ENCODE assay signal across 8 mouse cellular contexts in the genomic region with DNA sequence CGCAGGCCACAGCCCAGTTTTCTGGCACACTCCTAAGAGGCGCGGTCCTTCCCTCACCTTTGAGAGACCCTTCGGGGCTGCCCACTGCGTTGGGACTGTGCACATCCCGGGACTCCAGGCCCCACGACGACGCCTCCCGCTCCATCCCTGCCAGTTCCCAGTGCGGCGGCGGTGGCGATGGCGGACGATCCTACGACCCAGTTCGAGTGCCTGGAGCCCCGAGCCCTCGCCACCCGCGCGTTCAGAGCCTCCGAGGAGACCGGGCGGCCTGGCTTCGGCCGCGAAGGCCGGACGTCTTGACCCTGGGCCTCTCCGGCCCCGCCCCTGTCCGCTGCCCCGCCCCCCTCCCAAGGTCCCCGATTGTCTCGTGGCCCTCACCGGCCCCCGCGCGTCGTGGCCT. TPM values are rescaled to one million over a fixed set of nuclear protein-coding genes. Genes with fewer than 3 reads are reported as not detected.
DNase-seq lines count a peak whose midpoint lies in the region; ATAC-seq and TF ChIP-seq lines count a peak whose summit lies in the region.

No protein-coding gene starts in this region.

- H3K36me3 ChIP-seq in forebrain, embryonic 10.5 days (replicated peaks) = peaks cover 36% of the 10 kb centered on the region
- H3K36me3 ChIP-seq in macrophage (ENCODE audit: inconsistent target) = no peaks in the 10 kb centered on the region
- H3K36me3 ChIP-seq in stomach, embryonic 14.5 days (ENCODE audit: control insufficient read depth, insufficient read depth, low read length) = peaks cover 13% of the 10 kb centered on the region; the same call in 1 of the 2 replicates

- peak overlapping the region; percentile 90 for H3K9ac ChIP-seq in stomach, embryonic 14.5 days (replicated peaks; ENCODE audit: low read depth, low read length)

- peak overlapping the region; percentile 98 for H3K27ac ChIP-seq in left cerebral cortex, adult 2 months
- peak overlapping the region; percentile 98 for H3K27ac ChIP-seq in forebrain, embryonic 10.5 days
- peak overlapping the region; percentile 52 for H3K27ac ChIP-seq in macrophage
- peak overlapping the region; percentile 94 for H3K27ac ChIP-seq in stomach, embryonic 14.5 days (ENCODE audit: low read length)

- TF ChIP-seq CTCF in left cerebral cortex, adult 2 months (IDR thresholded peaks at IDR 0.05) = no peak

- peaks cover 12% of the 10 kb centered on the region; the same call in 1 of the 2 replicates for H3K79me2 ChIP-seq in macrophage (ENCODE audit: inconsistent target)

- peak overlapping the region; percentile 64 for H3K4me2 ChIP-seq in stomach, embryonic 14.5 days (replicated peaks; ENCODE audit: low read depth, low read length)

- H3K4me3 ChIP-seq in left cerebral cortex, adult 2 months = peak overlapping the region; percentile 88
- peak overlapping the region; percentile 95 for H3K4me3 ChIP-seq in forebrain, embryonic 10.5 days
- peak overlapping the region; percentile 87 for H3K4me3 ChIP-seq in macrophage (ENCODE audit: inconsistent target)
- peak overlapping the region; percentile 78 for H3K4me3 ChIP-seq in stomach, embryonic 14.5 days (ENCODE audit: low read depth, low read length)

- no peaks in the 10 kb centered on the region for H3K27me3 ChIP-seq in forebrain, embryonic 10.5 days (ENCODE audit: poor library complexity, severe bottlenecking)
- no peaks in the 10 kb centered on the region for H3K27me3 ChIP-seq in stomach, embryonic 14.5 days (ENCODE audit: control insufficient read depth, insufficient read depth, low read length)

- WGBS in forebrain, embryonic 10.5 days = under 1% methylated on average over 42 of the region's 42 CpGs
- WGBS in macrophage (ENCODE audit: missing documents) = 0% methylated on average over 40 of the region's 42 CpGs
- WGBS in stomach, embryonic 14.5 days = 1% methylated on average over 42 of the region's 42 CpGs

- intact Hi-C loops in left cerebral cortex, adult 2 months (cut with DNase I) = loop anchor here (2.0 to 5.0 kb wide), 4 partner anchors 36 to 292 kb away; partner anchors contain the start of gene Sephs2
- intact Hi-C loops in left cerebral cortex, postnatal 36 days (cut with DNase I) = loop anchor here (5.0 kb wide), 1 partner anchor 83 kb away; the partner anchor contains the start of gene Dctpp1

- H3K9me3 ChIP-seq in forebrain, embryonic 10.5 days = no peaks in the 10 kb centered on the region
- no peaks in the 10 kb centered on the region for H3K9me3 ChIP-seq in stomach, embryonic 14.5 days (ENCODE audit: control insufficient read depth, low read depth, low read length)

- peak in 1 of 2 experiments; percentile 32 for DNase-seq in left cerebral cortex, adult 2 months (ENCODE audit: extremely low spot score in 1 of 2, low spot score in 2 of 2)
- DNase-seq in left cerebral cortex, postnatal 36 days (ENCODE audit: low spot score in 2 of 2) = no peak
- DNase-seq in adrenal gland, adult 8-10 months = peak; percentile 54
- no peak for DNase-seq in forebrain, embryonic 10.5 days (ENCODE audit: extremely low spot score, low spot score)
- DNase-seq in kidney, adult 9 months = peak; percentile 73
- DNase-seq in spleen, adult 12 weeks (ENCODE audit: low spot score) = no peak

- H3K4me1 ChIP-seq in forebrain, embryonic 10.5 days = peaks cover 40% of the 10 kb centered on the region
- peaks cover 12% of the 10 kb centered on the region for H3K4me1 ChIP-seq in stomach, embryonic 14.5 days (ENCODE audit: control insufficient read depth, insufficient read depth, low read length)

- ATAC-seq in stomach, embryonic 14.5 days (ENCODE audit: insufficient number of reproducible peaks, insufficient read depth, low FRiP score, low read depth) = peak; percentile 39

RNA-seq across cellular contexts. Expression of gene Zfp768, which starts 0.3 kb away (rescaled TPM):
- total RNA-seq in left cerebral cortex, adult 2 months (2021) = 10 to 100 TPM; 13.4 to 14.3 TPM
- 10 to 100 TPM; 14.4 to 15.0 TPM for total RNA-seq in left cerebral cortex, postnatal 36 days (2021)
- 10 to 100 TPM; 25.9 to 29.4 (median 28.0) TPM for total RNA-seq in adrenal gland, adult 8-10 months (2022)
- polyA plus RNA-seq in forebrain, embryonic 10.5 days (2016; fragmentation: Nextera tagmentation; extraction: Ambion mirVana) = 17.6 and 18.9 TPM in 2 replicates
- 10 to 100 TPM in 14 of 26 experiments, 1 to 10 TPM in 12; 2.5 to 20.3 (median 10.6) TPM for total RNA-seq in macrophage (2018; cell fraction: chromatin; rRNA removed)
- 10 to 100 TPM in 20 of 26 experiments, 1 to 10 TPM in 6; 6.4 to 17.6 (median 14.2) TPM for total RNA-seq in macrophage (2018; cell fraction: cytosol; rRNA removed)
- total RNA-seq in macrophage (2018; cell fraction: nucleus; rRNA removed) = 10 to 100 TPM in 15 of 26 experiments, 1 to 10 TPM in 11; 3.9 to 25.8 (median 12.4) TPM
- 11.5 to 14.2 TPM (median 12.0 TPM) in 3 replicates for polyA plus RNA-seq in macrophage (2018)
- polyA plus RNA-seq in stomach, embryonic 14.5 days (2014; fragmentation: Nextera tagmentation; extraction: Ambion mirVana) = 4.6 and 4.7 TPM in 2 replicates

RNA-seq across cellular contexts. Expression of gene Zfp747, which starts 30.8 kb away (rescaled TPM):
- total RNA-seq in left cerebral cortex, adult 2 months (2021) = 1 to 10 TPM; 6.5 to 8.1 TPM
- 1 to 10 TPM; 5.7 to 7.2 TPM for total RNA-seq in left cerebral cortex, postnatal 36 days (2021)
- total RNA-seq in adrenal gland, adult 8-10 months (2022) = 10 to 100 TPM; 11.1 to 14.4 (median 12.5) TPM
- polyA plus RNA-seq in forebrain, embryonic 10.5 days (2016; fragmentation: Nextera tagmentation; extraction: Ambion mirVana) = 7.6 TPM in 2 replicates
- total RNA-seq in macrophage (2018; cell fraction: chromatin; rRNA removed) = 10 to 100 TPM in 14 of 26 experiments, 1 to 10 TPM in 12; 4.1 to 17.9 (median 10.2) TPM
- total RNA-seq in macrophage (2018; cell fraction: cytosol; rRNA removed) = 1 to 10 TPM; 1.9 to 7.3 (median 4.6) TPM
- 10 to 100 TPM in 10 of 26 experiments, 1 to 10 TPM in 16; 4.3 to 16.6 (median 9.1) TPM for total RNA-seq in macrophage (2018; cell fraction: nucleus; rRNA removed)
- 4.8 to 5.8 TPM (median 5.6 TPM) in 3 replicates for polyA plus RNA-seq in macrophage (2018)
- polyA plus RNA-seq in stomach, embryonic 14.5 days (2014; fragmentation: Nextera tagmentation; extraction: Ambion mirVana) = 8.1 and 9.4 TPM in 2 replicates

RNA-seq across cellular contexts. Expression of gene 9130019O22Rik, which starts 41.9 kb away (rescaled TPM):
- total RNA-seq in left cerebral cortex, adult 2 months (2021) = 1 to 10 TPM; 3.8 to 5.0 TPM
- 1 to 10 TPM; 3.3 to 3.9 TPM for total RNA-seq in left cerebral cortex, postnatal 36 days (2021)
- 1 to 10 TPM; 4.5 to 6.6 (median 5.9) TPM for total RNA-seq in adrenal gland, adult 8-10 months (2022)
- 4.8 and 5.3 TPM in 2 replicates for polyA plus RNA-seq in forebrain, embryonic 10.5 days (2016; fragmentation: Nextera tagmentation; extraction: Ambion mirVana)
- 1 to 10 TPM; 1.2 to 8.2 (median 3.5) TPM for total RNA-seq in macrophage (2018; cell fraction: chromatin; rRNA removed)
- total RNA-seq in macrophage (2018; cell fraction: cytosol; rRNA removed) = 1 to 10 TPM in 23 of 26 experiments, under 1 TPM in 3; 0.65 to 3.7 (median 2.0) TPM
- 1 to 10 TPM in 25 of 26 experiments, under 1 TPM in 1; 0.90 to 8.5 (median 2.8) TPM for total RNA-seq in macrophage (2018; cell fraction: nucleus; rRNA removed)
- 1.7 to 2.8 TPM (median 2.4 TPM) in 3 replicates for polyA plus RNA-seq in macrophage (2018)
- 6.7 and 7.1 TPM in 2 replicates for polyA plus RNA-seq in stomach, embryonic 14.5 days (2014; fragmentation: Nextera tagmentation; extraction: Ambion mirVana)

RNA-seq across cellular contexts. Expression of gene E430018J23Rik, which starts 48.3 kb away (rescaled TPM):
- 1 to 10 TPM; 7.6 to 9.3 TPM for total RNA-seq in left cerebral cortex, adult 2 months (2021)
- 1 to 10 TPM; 7.7 to 8.2 TPM for total RNA-seq in left cerebral cortex, postnatal 36 days (2021)
- total RNA-seq in adrenal gland, adult 8-10 months (2022) = 10 to 100 TPM; 10.3 to 12.7 (median 11.4) TPM
- polyA plus RNA-seq in forebrain, embryonic 10.5 days (2016; fragmentation: Nextera tagmentation; extraction: Ambion mirVana) = 4.2 and 4.8 TPM in 2 replicates
- total RNA-seq in macrophage (2018; cell fraction: chromatin; rRNA removed) = 1 to 10 TPM in 22 of 26 experiments, under 1 TPM in 4; 0.37 to 8.9 (median 2.3) TPM
- 1 to 10 TPM in 20 of 26 experiments, under 1 TPM in 6; 0.66 to 3.2 (median 2.0) TPM for total RNA-seq in macrophage (2018; cell fraction: cytosol; rRNA removed)
- total RNA-seq in macrophage (2018; cell fraction: nucleus; rRNA removed) = 1 to 10 TPM in 21 of 26 experiments, under 1 TPM in 5; 0.39 to 6.4 (median 1.7) TPM
- polyA plus RNA-seq in macrophage (2018) = 1.3 to 3.1 TPM (median 1.6 TPM) in 3 replicates
- 8.0 and 9.7 TPM in 2 replicates for polyA plus RNA-seq in stomach, embryonic 14.5 days (2014; fragmentation: Nextera tagmentation; extraction: Ambion mirVana)

RNA-seq across cellular contexts. Expression of gene Itgal, which starts 49.0 kb away (rescaled TPM):
- total RNA-seq in left cerebral cortex, adult 2 months (2021) = under 1 TPM; 0.37 to 0.59 TPM
- under 1 TPM; 0.48 to 0.76 TPM for total RNA-seq in left cerebral cortex, postnatal 36 days (2021)
- total RNA-seq in adrenal gland, adult 8-10 months (2022) = 1 to 10 TPM; 1.9 to 3.1 (median 2.7) TPM
- 0.22 and 0.36 TPM in 2 replicates for polyA plus RNA-seq in forebrain, embryonic 10.5 days (2016; fragmentation: Nextera tagmentation; extraction: Ambion mirVana)
- 1,000 to 10,000 TPM in 1 of 26 experiments, 100 to 1,000 TPM in 9, 10 to 100 TPM in 10, 1 to 10 TPM in 6; 3.3 to 1,078 (median 68.2) TPM for total RNA-seq in macrophage (2018; cell fraction: chromatin; rRNA removed)
- 100 to 1,000 TPM in 4 of 26 experiments, 10 to 100 TPM in 10, 1 to 10 TPM in 12; 3.5 to 139 (median 22.0) TPM for total RNA-seq in macrophage (2018; cell fraction: cytosol; rRNA removed)
- 100 to 1,000 TPM in 12 of 26 experiments, 10 to 100 TPM in 13, 1 to 10 TPM in 1; 8.1 to 442 (median 79.9) TPM for total RNA-seq in macrophage (2018; cell fraction: nucleus; rRNA removed)
- polyA plus RNA-seq in macrophage (2018) = 5.5 to 18.7 TPM (median 12.0 TPM) in 3 replicates
- 0.91 and 1.0 TPM in 2 replicates for polyA plus RNA-seq in stomach, embryonic 14.5 days (2014; fragmentation: Nextera tagmentation; extraction: Ambion mirVana)

Comparison
In these comparisons a context has a peak if more than half of its experiments do, and no peak if none do; other contexts are left out.
1. DNase-seq: peak in adrenal gland, adult 8-10 months (single experiment) and kidney, adult 9 months (single experiment); none in left cerebral cortex, postnatal 36 days (0 of 2), forebrain, embryonic 10.5 days (single experiment) and spleen, adult 12 weeks (single experiment).
2. Peak in every context shown above with its lines, with median percentiles within 50 percentile points of each other: H3K27ac ChIP-seq and H3K4me3 ChIP-seq.